Mouse (Mus musculus) erythroblast, adult 5-6 weeks (primary cell): ENCODE results near the gene Pepd. TPM values are rescaled to one million over a fixed set of nuclear protein-coding genes. Genes with fewer than 3 reads are reported as not detected.

Experiments used
- ATAC-seq: replicated peaks from 2 replicates; pipeline ENCODE4 v1.8.0; 2016; ENCODE audit warnings: moderate number of reproducible peaks, mild to moderate bottlenecking, moderate TSS enrichment, inconsistent platforms; ENCODE audit not compliant: poor library complexity, low FRiP score, severe bottlenecking
- total RNA-seq, 2 experiments: library from RNA; stranded (forward) in 1 of 2; stranded (reverse) in 1 of 2; fragments of 150-400 nt in 1 of 2; fragments of 200-764, 138-1000 nt in 1 of 2; gene quantifications; 2 replicates each; pipeline versions ENCODE4 v1.2.3 to v1.2.4; 2015 to 2017; ENCODE audit warnings: low replicate concordance in 2 of 2

Gene Pepd
- 28.1 and 29.0 TPM in 2 replicates for total RNA-seq (2015; ENCODE audit: low replicate concordance)
- total RNA-seq (2017; ENCODE audit: low replicate concordance) = 59.6 and 76.5 TPM in 2 replicates

GRCm38 (mm10) chr7:34911919-34912897 lies at the start of gene Pepd:
Gene Pepd, plus strand, starts transcription at chr7:34912379.
- peak; percentile 97 for ATAC-seq

GRCm38 (mm10) chr7:34867289-34867688 lies 44.9 kb upstream of the Pepd start:
- no peak for ATAC-seq

- ATAC-seq = no peak
Measured at GRCm38 (mm10) chr7:34869693-34870092, 42.5 kb upstream of the Pepd start.

GRCm38 (mm10) chr7:34876787-34877186 lies 35.4 kb upstream of the Pepd start:
- ATAC-seq = no peak

GRCm38 (mm10) chr7:34877820-34878219 lies 34.4 kb upstream of the Pepd start:
- ATAC-seq = no peak

GRCm38 (mm10) chr7:34888441-34888840 lies 23.7 kb upstream of the Pepd start:
- ATAC-seq = no peak

- no peak for ATAC-seq
Measured at GRCm38 (mm10) chr7:34888891-34889290, 23.3 kb upstream of the Pepd start.

- ATAC-seq = no peak
Measured at GRCm38 (mm10) chr7:34892845-34893244, 19.3 kb upstream of the Pepd start.

- no peak for ATAC-seq
Measured at GRCm38 (mm10) chr7:34896461-34896860, 15.7 kb upstream of the Pepd start.

GRCm38 (mm10) chr7:34897058-34897457 lies 15.1 kb upstream of the Pepd start:
- no peak for ATAC-seq

GRCm38 (mm10) chr7:34910096-34911066 lies 1.8 kb upstream of the Pepd start:
- no peak for ATAC-seq

GRCm38 (mm10) chr7:34913956-34914355 lies 1.8 kb downstream of the Pepd start:
- no peak for ATAC-seq

- ATAC-seq = no peak
Measured at GRCm38 (mm10) chr7:34915555-34915954, 3.4 kb downstream of the Pepd start.

- no peak for ATAC-seq
Measured at GRCm38 (mm10) chr7:34917558-34917957, 5.4 kb downstream of the Pepd start.

- no peak for ATAC-seq
Measured at GRCm38 (mm10) chr7:34917998-34918397, 5.8 kb downstream of the Pepd start.

- no peak for ATAC-seq
Measured at GRCm38 (mm10) chr7:34918416-34918815, 6.2 kb downstream of the Pepd start.

- no peak for ATAC-seq
Measured at GRCm38 (mm10) chr7:34919054-34919453, 6.9 kb downstream of the Pepd start.

- peak; percentile 87 for ATAC-seq
Measured at GRCm38 (mm10) chr7:34919809-34920208, 7.6 kb downstream of the Pepd start.

- ATAC-seq = no peak
Measured at GRCm38 (mm10) chr7:34925208-34925607, 13.0 kb downstream of the Pepd start.

- ATAC-seq = no peak
Measured at GRCm38 (mm10) chr7:34925956-34926355, 13.8 kb downstream of the Pepd start.
